Mouse (Mus musculus): ENCODE measurements around the gene Zfp592. TPM values are rescaled to one million over a fixed set of nuclear protein-coding genes. Genes with fewer than 3 reads are reported as not detected.
"Not testable (repeated sequence)": the region's sequence is repeated elsewhere in the genome, so short reads cannot be mapped to it uniquely, and the experiment has no call there.

Zfp592 gene
- 11.8 and 16.2 TPM in 2 replicates for polyA plus RNA-seq (2016; fragmentation: Nextera tagmentation; extraction: Ambion mirVana)

GRCm38 (mm10) chr7:80992980-80993833 is at the start of gene Zfp592:
TSS of gene Zfp592 (plus strand) at chr7:80993681.
- under 1% methylated on average over 101 of the region's 102 CpGs for WGBS
- peak within 1 kb of the TSS; percentile 93 for H3K4me3 ChIP-seq
- H3K9me3 ChIP-seq, result no peaks in the 10 kb centered on the region
- H3K36me3 ChIP-seq, result no peaks in the 10 kb centered on the region
- H3K27me3 ChIP-seq (ENCODE audit: insufficient read depth, poor library complexity, severe bottlenecking), result no peaks in the 10 kb centered on the region
- peak within 1 kb of the TSS; percentile 100 for H3K27ac ChIP-seq
- peaks cover 39% of the 10 kb centered on the region for H3K4me1 ChIP-seq (replicated peaks)
- DNase-seq (ENCODE audit: low spot score), result peak; percentile 86

GRCm38 (mm10) chr7:80947445-80948350 is 45.8 kb upstream of the Zfp592 start, which contains the start of gene Sec11a:
TSS of gene Sec11a (minus strand) at chr7:80947780.
- Histone ChIP-seq H3K4me1 (replicated peaks) (peaks cover 22% of the 10 kb centered on the region), H3K27me3 (ENCODE audit: insufficient read depth, poor library complexity, severe bottlenecking) (no peaks in the 10 kb centered on the region), H3K9me3 (no peaks in the 10 kb centered on the region), H3K36me3 (peaks cover 27% of the 10 kb centered on the region), H3K4me3 (peak within 1 kb of the TSS; percentile 95), H3K27ac (peak within 1 kb of the TSS; percentile 100)
- WGBS, result 2% methylated on average over 44 of the region's 44 CpGs
- peak; percentile 95 for DNase-seq (ENCODE audit: low spot score)

GRCm38 (mm10) chr7:80951461-80951860 is 42.0 kb upstream of the Zfp592 start:
- no peak for DNase-seq (ENCODE audit: low spot score)
- no peak overlapping the region for H3K27ac ChIP-seq
- 86% methylated on average over 4 of the region's 4 CpGs for WGBS
- no peaks in the 10 kb centered on the region for H3K9me3 ChIP-seq
- H3K27me3 ChIP-seq (ENCODE audit: insufficient read depth, poor library complexity, severe bottlenecking), result no peaks in the 10 kb centered on the region
- H3K36me3 ChIP-seq, result no peaks in the 10 kb centered on the region
- H3K4me3 ChIP-seq, result no peak overlapping the region
- peaks cover 8% of the 10 kb centered on the region for H3K4me1 ChIP-seq (replicated peaks)

- H3K9me3 ChIP-seq, result no peaks in the 10 kb centered on the region
- no peak for DNase-seq (ENCODE audit: low spot score)
- 65% methylated on average over 3 of the region's 3 CpGs for WGBS
- 0 out of 2 replicates have a peak, but pooled peaks cover 4% of the 10 kb centered on the region for H3K4me1 ChIP-seq (replicated peaks)
- H3K27me3 ChIP-seq (ENCODE audit: insufficient read depth, poor library complexity, severe bottlenecking), result no peaks in the 10 kb centered on the region
- no peak overlapping the region for H3K27ac ChIP-seq
- no peak overlapping the region for H3K4me3 ChIP-seq
- no peaks in the 10 kb centered on the region for H3K36me3 ChIP-seq
These were observed 41.3 kb upstream of the Zfp592 start for GRCm38 (mm10) chr7:80952140-80952539.

- 81% methylated on average over 2 of the region's 2 CpGs for WGBS
- no peaks in the 10 kb centered on the region for H3K27me3 ChIP-seq (ENCODE audit: insufficient read depth, poor library complexity, severe bottlenecking)
- H3K9me3 ChIP-seq, result no peaks in the 10 kb centered on the region
- no peak for DNase-seq (ENCODE audit: low spot score)
- no peaks in the 10 kb centered on the region for H3K36me3 ChIP-seq
- no peak overlapping the region for H3K4me3 ChIP-seq
- no peak overlapping the region for H3K27ac ChIP-seq
- H3K4me1 ChIP-seq (replicated peaks), result no peaks in the 10 kb centered on the region
These were observed 39.2 kb upstream of the Zfp592 start for GRCm38 (mm10) chr7:80954251-80954650.

GRCm38 (mm10) chr7:80956891-80957290 is 36.6 kb upstream of the Zfp592 start:
- Histone ChIP-seq H3K36me3 (no peaks in the 10 kb centered on the region), H3K27me3 (ENCODE audit: insufficient read depth, poor library complexity, severe bottlenecking) (no peaks in the 10 kb centered on the region), H3K27ac (no peak overlapping the region), H3K9me3 (no peaks in the 10 kb centered on the region), H3K4me1 (replicated peaks) (no peaks in the 10 kb centered on the region), H3K4me3 (no peak overlapping the region)
- DNase-seq (ENCODE audit: low spot score), result no peak
- WGBS, result 88% methylated on average over 2 of the region's 2 CpGs

DNA sequence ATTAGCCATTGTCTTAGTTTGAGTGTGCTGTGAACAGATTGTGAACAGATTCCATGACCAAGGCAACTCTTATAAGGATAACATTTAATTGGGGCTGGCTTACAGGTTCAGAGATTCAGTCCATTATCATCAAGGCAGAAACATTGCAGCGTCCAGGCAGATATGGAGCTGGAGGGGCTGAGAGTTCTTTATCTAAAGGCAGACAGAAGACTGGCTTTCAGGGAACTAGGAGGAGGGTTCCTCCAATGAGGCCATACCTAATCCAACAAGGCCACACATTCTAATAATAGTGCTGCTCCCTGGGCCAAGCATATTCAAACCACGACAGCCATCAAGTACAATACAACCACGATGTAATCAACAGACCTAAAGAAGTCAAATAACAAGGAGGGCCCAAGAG is 34.5 kb upstream of the Zfp592 start:
- H3K9me3 ChIP-seq, result no peaks in the 10 kb centered on the region
- DNase-seq (ENCODE audit: low spot score), result no peak
- no peak overlapping the region for H3K27ac ChIP-seq
- no peak overlapping the region for H3K4me3 ChIP-seq
- 89% methylated on average over 3 of the region's 3 CpGs for WGBS
- no peaks in the 10 kb centered on the region for H3K27me3 ChIP-seq (ENCODE audit: insufficient read depth, poor library complexity, severe bottlenecking)
- H3K4me1 ChIP-seq (replicated peaks), result no peaks in the 10 kb centered on the region
- H3K36me3 ChIP-seq, result no peaks in the 10 kb centered on the region

DNA sequence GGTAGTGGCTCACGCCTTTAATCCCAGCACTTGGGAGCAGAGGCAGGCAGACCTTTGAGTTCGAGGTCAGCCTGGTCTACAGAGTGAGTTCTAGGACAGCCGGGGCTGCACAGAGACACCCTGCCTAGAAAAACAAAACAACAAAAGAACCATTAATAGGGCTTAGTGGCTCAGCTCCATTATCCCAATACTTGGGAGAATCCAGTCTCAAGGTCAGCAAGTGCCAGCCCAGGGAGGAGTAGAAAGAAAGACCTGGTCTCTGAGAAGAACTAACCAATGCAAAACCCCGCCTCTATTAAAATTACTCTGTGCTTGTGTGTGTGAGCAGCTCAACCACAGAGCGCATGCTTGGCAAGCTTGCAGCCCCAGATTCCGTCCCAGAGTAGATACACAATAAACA is 30.7 kb upstream of the Zfp592 start:
- Histone ChIP-seq H3K4me1 (replicated peaks) (no peaks in the 10 kb centered on the region), H3K9me3 (no peaks in the 10 kb centered on the region), H3K36me3 (no peaks in the 10 kb centered on the region), H3K27ac (no peak overlapping the region), H3K4me3 (no peak overlapping the region), H3K27me3 (ENCODE audit: insufficient read depth, poor library complexity, severe bottlenecking) (no peaks in the 10 kb centered on the region)
- 72% methylated on average over 6 of the region's 6 CpGs for WGBS
- no peak for DNase-seq (ENCODE audit: low spot score)

DNA sequence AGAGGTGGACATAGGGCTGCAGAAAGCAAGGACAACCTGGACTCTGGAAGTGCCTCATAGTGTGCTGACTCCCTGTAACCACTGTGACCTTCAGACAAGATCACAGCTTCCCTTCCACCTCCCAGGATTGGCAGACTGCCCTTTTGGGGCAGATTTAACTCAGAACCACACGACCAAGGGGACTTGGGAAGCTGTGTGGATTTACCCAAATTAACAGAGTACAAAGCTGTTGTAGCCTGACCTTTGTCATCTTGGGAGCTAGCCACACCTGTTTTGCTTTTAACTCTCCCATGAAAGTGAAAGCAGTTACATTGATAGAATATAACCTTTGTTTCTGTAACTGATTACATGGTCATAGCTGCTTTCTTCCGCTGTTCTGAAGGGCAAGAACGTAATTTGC is 22.6 kb upstream of the Zfp592 start:
- no peak overlapping the region for H3K4me3 ChIP-seq
- no peaks in the 10 kb centered on the region for H3K4me1 ChIP-seq (replicated peaks)
- no peak for DNase-seq (ENCODE audit: low spot score)
- H3K9me3 ChIP-seq, result no peaks in the 10 kb centered on the region
- no peak overlapping the region for H3K27ac ChIP-seq
- no peaks in the 10 kb centered on the region for H3K36me3 ChIP-seq
- H3K27me3 ChIP-seq (ENCODE audit: insufficient read depth, poor library complexity, severe bottlenecking), result no peaks in the 10 kb centered on the region
- 69% methylated on average over 3 of the region's 3 CpGs for WGBS

- 72% methylated on average over 2 of the region's 2 CpGs for WGBS
- Histone ChIP-seq H3K27me3 (ENCODE audit: insufficient read depth, poor library complexity, severe bottlenecking) (no peaks in the 10 kb centered on the region), H3K9me3 (no peaks in the 10 kb centered on the region), H3K27ac (no peak overlapping the region), H3K4me3 (no peak overlapping the region), H3K4me1 (replicated peaks) (no peaks in the 10 kb centered on the region), H3K36me3 (no peaks in the 10 kb centered on the region)
- DNase-seq (ENCODE audit: low spot score), result no peak
These were observed 22.1 kb upstream of the Zfp592 start for GRCm38 (mm10) chr7:80971419-80971818.

DNA sequence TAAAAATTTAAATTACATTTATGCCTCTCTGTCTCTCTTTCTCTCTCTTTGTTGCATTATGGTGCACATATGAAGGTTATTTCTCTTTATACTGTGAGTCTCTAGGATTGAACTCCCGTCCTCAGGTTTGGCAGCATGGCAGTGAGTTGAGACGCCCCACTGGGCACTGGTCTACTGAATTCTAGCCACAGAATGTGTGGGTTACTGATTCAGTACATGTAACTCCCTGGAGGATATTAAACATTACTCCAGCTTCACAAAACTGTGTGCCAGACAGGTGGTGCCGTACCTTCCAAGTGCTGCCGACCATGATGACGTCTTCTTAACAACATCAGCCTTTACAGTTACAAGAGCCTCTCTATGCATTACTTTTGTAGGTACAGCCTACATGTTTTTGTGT is 21.4 kb upstream of the Zfp592 start:
- no peak for DNase-seq (ENCODE audit: low spot score)
- H3K4me1 ChIP-seq (replicated peaks), result no peaks in the 10 kb centered on the region
- H3K4me3 ChIP-seq, result no peak overlapping the region
- H3K36me3 ChIP-seq, result no peaks in the 10 kb centered on the region
- H3K27ac ChIP-seq, result no peak overlapping the region
- H3K9me3 ChIP-seq, result no peaks in the 10 kb centered on the region
- 90% methylated on average over 5 of the region's 5 CpGs for WGBS
- H3K27me3 ChIP-seq (ENCODE audit: insufficient read depth, poor library complexity, severe bottlenecking), result no peaks in the 10 kb centered on the region

GRCm38 (mm10) chr7:80972920-80973637 is 20.4 kb upstream of the Zfp592 start:
- not testable (repeated sequence) for H3K4me3 ChIP-seq; DNase-seq (ENCODE audit: low spot score); H3K9me3 ChIP-seq; H3K36me3 ChIP-seq; H3K27ac ChIP-seq; H3K27me3 ChIP-seq (ENCODE audit: insufficient read depth, poor library complexity, severe bottlenecking); H3K4me1 ChIP-seq (replicated peaks)
- 89% methylated on average over 4 of the region's 4 CpGs for WGBS

Measured in hindbrain, embryonic 10.5 days (tissue).